Mouse (Mus musculus): ENCODE data around the gene 4933406M09Rik.

The 4933406M09Rik gene

DNA sequence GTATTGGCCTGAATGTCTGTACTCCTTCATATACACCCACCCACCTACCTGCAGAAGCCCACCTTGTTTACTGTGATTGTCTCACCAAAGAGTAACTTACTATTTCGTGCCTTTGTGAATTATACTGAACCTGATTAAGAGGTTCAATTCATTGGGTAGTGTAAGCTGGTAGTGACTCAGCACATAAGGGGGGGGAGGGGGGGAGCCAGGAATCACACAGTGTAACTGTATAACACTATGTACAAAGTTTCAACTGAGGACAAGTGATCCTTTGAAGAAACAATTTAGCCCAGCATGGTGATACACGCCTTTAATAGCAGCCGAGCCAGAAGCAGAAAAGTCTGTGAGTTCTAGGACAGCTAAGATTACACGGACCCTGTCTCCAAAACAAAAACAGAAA lies 47.7 kb downstream of the 4933406M09Rik start:
- DNase-seq (ENCODE audit: low spot score): no peak

DNA sequence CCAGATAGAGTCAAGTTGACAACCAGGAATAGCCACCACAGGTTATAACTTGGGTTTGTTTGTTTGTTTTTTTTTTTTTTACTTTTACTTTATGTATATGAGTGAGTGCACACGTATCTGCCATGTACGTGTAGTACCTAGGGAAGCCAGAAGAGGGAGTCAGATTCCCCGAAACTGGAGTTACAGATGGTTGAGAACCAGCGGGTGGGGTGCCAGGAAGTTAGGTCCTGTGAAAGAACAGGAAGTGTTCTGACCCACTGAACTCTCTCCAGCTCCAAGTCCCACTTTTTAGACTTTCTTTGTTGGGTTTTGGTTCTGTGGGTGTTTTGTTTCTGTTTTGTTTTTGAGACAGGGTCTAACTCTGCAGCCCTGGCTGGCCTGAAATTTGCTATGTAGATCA lies 49.7 kb downstream of the 4933406M09Rik start:
- no peak for DNase-seq (ENCODE audit: low spot score)

DNA sequence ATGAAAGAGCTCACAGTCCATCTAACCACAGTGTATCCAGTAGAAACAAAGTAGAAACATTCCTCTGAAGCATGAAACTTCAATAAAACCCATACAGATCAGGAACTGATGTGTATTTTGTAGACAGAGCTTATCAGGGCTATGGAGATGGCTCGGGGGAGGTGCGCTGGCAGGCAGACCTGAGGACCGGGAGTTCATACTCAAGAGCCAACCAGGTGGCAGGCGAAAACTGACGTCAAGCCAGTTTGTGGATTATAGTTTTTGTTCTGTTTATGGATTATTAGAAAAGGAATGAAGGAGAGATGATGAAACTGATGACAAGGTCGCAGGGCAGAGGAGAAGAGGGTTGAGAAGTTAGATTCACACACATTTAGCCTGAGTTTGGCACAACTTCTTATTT lies 54.7 kb downstream of the 4933406M09Rik start:
- no peak for DNase-seq (ENCODE audit: low spot score)
